Mouse (Mus musculus) embryonic facial prominence, embryonic 11.5 days (tissue): ENCODE measurements at regions not wholly inside any gene's neighbourhood (a gene's known extent, or its start where the extent isn't known, plus 50 kb on each side); places are given as distances from the start of the nearest gene placed in this dataset.

Source experiments
- ATAC-seq: fragments of 200-750 bp; cut with Nextera tagmentation; replicated peaks from 2 replicates; pipeline ENCODE4 v1.8.0; 2017; ENCODE audit warnings: low read depth; ENCODE audit not compliant: insufficient number of reproducible peaks, low FRiP score, low TSS enrichment
- DNase-seq: peaks from one replicate; pipeline ENCODE4 v3.0.0-alpha.2; 2015; ENCODE audit warnings: low spot score
- H3K27ac ChIP-seq: fragments of 300-500 bp; sonication (generic); replicated peaks from 2 replicates; pipeline ENCODE4 v1.5.1; 2014; ENCODE audit warnings: mild to moderate bottlenecking, low read depth, low read length, control low read depth
- H3K27me3 ChIP-seq: fragments of 300-500 bp; sonication (generic); 2 replicates; pipeline ENCODE4 v1.6.1; 2014; ENCODE audit warnings: mild to moderate bottlenecking, low read length, moderate library complexity, mixed read lengths; ENCODE audit not compliant: control insufficient read depth, insufficient read depth
- H3K36me3 ChIP-seq: fragments of 300-500 bp; sonication (generic); replicated peaks from 2 replicates; pipeline ENCODE4 v1.6.1; 2014; ENCODE audit warnings: low read depth, mild to moderate bottlenecking, low read length, moderate library complexity, mixed read lengths; ENCODE audit not compliant: control insufficient read depth, insufficient read depth
- H3K4me1 ChIP-seq: fragments of 300-500 bp; sonication (generic); 2 replicates; pipeline ENCODE4 v1.6.1; 2014; ENCODE audit warnings: low read length, mixed read lengths; ENCODE audit not compliant: control insufficient read depth, insufficient read depth
- H3K4me2 ChIP-seq: fragments of 300-500 bp; sonication (generic); 2 replicates; pipeline ENCODE4 v1.6.1; 2014; ENCODE audit warnings: low read depth, mild to moderate bottlenecking, control low read depth, low read length, moderate library complexity
- H3K4me3 ChIP-seq: fragments of 300-500 bp; sonication (generic); 2 replicates; pipeline ENCODE4 v1.5.1; 2014; ENCODE audit warnings: low read depth, low read length, control low read depth
- H3K9ac ChIP-seq: fragments of 300-500 bp; sonication (generic); replicated peaks from 2 replicates; pipeline ENCODE4 v1.6.1; 2014; ENCODE audit warnings: mild to moderate bottlenecking, control low read depth, low read length
- H3K9me3 ChIP-seq: fragments of 300-500 bp; sonication (generic); replicated peaks from 2 replicates; pipeline ENCODE4 v1.6.1; 2016; ENCODE audit warnings: mild to moderate bottlenecking, low read length, inconsistent platforms, mixed read lengths; ENCODE audit not compliant: control insufficient read depth
- WGBS: fragments of 180-500 bp; shearing (Covaris S2); extraction: QIAGEN DNeasy Blood & Tissue Kit; methylation state at CpG from one replicate; pipeline ENCODE4 v1.1.7; 2014; 5-methylcytosine and 5-hydroxymethylcytosine counted together

DNA sequence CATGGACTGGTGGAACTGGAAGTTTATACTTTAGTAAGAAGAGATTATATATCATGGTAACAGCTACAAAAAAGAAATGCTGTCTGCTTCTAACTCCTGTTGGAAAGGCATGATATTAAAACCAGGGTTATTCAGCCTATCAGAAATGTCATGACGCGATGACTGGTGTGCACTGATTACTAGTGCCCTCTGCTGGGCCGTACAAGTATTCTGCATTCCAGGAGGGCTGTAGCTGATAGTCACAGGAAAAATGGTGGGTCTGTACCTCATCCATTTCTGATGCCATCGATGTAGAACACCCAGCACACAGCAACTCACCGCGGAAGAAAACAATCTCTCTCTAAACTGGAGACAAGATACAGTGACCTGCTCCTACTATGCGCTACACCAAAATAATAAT, 246.4 kb downstream of the Ptbp2 start:
- H3K4me1 ChIP-seq: no peaks in the 10 kb centered on the region
- no peak overlapping the region for H3K4me2 ChIP-seq
- ATAC-seq: no peak
- peak; percentile 27 for DNase-seq
- H3K9me3 ChIP-seq: no peaks in the 10 kb centered on the region
- H3K9ac ChIP-seq: no peak overlapping the region
- no peaks in the 10 kb centered on the region for H3K27me3 ChIP-seq
- 74% methylated on average over 7 of the region's 7 CpGs for WGBS
- no peaks in the 10 kb centered on the region for H3K36me3 ChIP-seq
- no peak overlapping the region for H3K4me3 ChIP-seq
- H3K27ac ChIP-seq: no peak overlapping the region

DNA sequence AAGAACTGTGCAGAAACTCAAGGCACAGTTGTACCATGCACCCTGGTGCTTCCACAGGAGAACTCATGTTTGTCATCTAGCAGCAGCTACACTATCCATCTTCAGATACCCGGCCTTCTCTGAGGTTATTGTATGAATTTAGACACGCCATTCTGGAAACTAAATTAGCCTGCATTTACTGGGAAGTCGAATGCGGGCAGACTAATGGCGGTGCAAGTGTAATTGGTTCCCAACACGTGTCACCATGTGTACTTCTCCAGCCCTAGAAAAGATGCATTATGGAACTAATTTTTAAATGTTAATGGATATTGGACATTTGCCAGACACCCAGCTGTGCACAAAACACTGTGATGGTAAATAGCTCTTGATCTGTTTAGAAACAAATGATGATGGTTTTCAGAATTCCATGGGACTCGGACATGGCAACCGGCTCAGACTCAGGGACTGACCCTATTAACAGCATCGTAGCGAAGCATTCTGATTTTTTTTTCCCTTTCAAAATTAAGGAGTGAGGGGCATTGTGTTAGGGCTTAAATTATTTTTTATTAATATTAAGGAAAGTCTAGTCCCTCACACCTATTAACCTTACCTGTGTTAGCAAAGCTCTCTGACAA, 259.6 kb downstream of the Ptbp2 start:
- Histone ChIP-seq H3K9ac (no peak overlapping the region), H3K36me3 (no peaks in the 10 kb centered on the region), H3K27me3 (no peaks in the 10 kb centered on the region), H3K4me2 (no peak overlapping the region), H3K4me3 (no peak overlapping the region), H3K27ac (no peak overlapping the region), H3K4me1 (no peaks in the 10 kb centered on the region), H3K9me3 (no peaks in the 10 kb centered on the region)
- ATAC-seq (no peak), DNase-seq (no peak)
- 84% methylated on average over 10 of the region's 10 CpGs for WGBS

- DNase-seq (no peak), ATAC-seq (no peak)
- Histone ChIP-seq H3K4me2 (no peak overlapping the region), H3K9me3 (no peaks in the 10 kb centered on the region), H3K36me3 (no peaks in the 10 kb centered on the region), H3K9ac (no peak overlapping the region), H3K4me3 (no peak overlapping the region), H3K27ac (no peak overlapping the region), H3K4me1 (no peaks in the 10 kb centered on the region), H3K27me3 (no peaks in the 10 kb centered on the region)
- 75% methylated on average over 2 of the region's 2 CpGs for WGBS
Observed at GRCm38 (mm10) chr3:119512596-119512995, 271.7 kb downstream of the Ptbp2 start.

DNA sequence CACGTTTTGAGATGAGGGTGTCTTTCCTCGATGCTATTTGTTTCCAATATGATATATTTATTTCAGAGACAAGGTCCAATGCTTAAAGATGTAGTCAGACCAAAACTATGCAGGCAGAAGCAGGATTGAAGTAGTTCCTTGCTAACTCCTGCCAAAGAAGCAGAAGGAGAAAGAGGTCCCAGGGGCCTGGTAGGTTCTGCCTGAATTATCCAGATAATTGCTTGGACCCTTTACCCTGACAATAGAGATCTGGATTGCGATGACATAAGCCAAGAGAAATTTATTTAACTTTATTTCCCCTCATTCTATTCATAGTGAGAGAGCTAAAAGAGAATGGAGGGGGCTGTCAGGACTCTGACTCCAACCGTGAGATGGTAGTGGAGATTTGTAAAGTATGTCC, 275.1 kb downstream of the Ptbp2 start:
- ATAC-seq: no peak
- H3K27ac ChIP-seq: no peak overlapping the region
- no peaks in the 10 kb centered on the region for H3K9me3 ChIP-seq
- H3K9ac ChIP-seq: no peak overlapping the region
- 56% methylated on average over 4 of the region's 4 CpGs for WGBS
- H3K4me1 ChIP-seq: no peaks in the 10 kb centered on the region
- no peaks in the 10 kb centered on the region for H3K36me3 ChIP-seq
- no peaks in the 10 kb centered on the region for H3K27me3 ChIP-seq
- no peak for DNase-seq
- no peak overlapping the region for H3K4me3 ChIP-seq
- no peak overlapping the region for H3K4me2 ChIP-seq

DNA sequence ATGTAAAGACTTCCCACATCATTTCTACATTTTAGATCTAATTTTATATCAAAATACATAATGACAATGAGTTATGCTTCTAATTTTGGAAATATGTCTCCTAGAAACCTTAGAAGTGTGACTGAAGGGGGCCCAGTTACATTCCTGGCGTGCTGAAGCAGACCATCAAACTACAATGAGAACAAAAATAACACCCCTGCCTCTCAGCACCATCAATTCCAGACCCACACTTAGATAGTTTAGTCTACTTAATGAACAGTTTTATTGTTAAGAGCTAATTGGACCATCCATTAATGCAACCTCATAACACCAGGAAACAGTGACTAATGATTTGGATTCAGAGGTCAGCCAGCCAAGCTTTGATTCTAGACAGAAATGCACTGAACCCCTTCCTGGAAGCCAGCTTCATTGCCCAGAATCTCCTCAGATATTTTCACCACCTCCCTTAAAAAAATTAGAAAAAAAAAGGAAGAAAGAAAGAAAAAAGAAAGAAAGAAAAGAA, 280.7 kb downstream of the Ptbp2 start:
- Histone ChIP-seq H3K36me3 (no peaks in the 10 kb centered on the region), H3K4me2 (no peak overlapping the region), H3K9me3 (no peaks in the 10 kb centered on the region), H3K27me3 (no peaks in the 10 kb centered on the region), H3K9ac (no peak overlapping the region), H3K27ac (no peak overlapping the region), H3K4me3 (no peak overlapping the region), H3K4me1 (no peaks in the 10 kb centered on the region)
- DNase-seq (no peak), ATAC-seq (no peak)
- WGBS: 62% methylated on average over 1 of the region's 1 CpGs

DNA sequence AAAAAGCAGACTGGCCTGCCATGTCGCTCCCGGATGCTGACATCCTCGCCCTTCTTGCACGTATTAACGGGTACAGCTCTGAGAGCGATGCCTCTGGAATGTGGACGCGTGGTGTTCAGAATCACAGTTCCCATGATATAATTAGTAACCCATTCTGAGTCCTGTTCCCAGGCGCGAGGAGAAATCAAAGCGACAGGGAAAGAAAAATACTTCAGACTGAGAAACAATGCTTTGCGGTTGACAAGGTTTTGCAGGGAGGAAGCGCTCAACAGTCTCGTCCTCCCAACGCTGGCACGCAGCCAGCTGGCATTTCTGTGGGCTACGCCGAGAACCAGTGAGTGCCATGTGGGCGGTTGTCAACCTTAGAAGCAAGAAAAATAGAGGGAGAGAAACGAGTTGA, 285.6 kb downstream of the Ptbp2 start:
- ATAC-seq (no peak), DNase-seq (peak; percentile 14)
- Histone ChIP-seq H3K27me3 (no peaks in the 10 kb centered on the region), H3K4me3 (no peak overlapping the region), H3K9me3 (no peaks in the 10 kb centered on the region), H3K36me3 (no peaks in the 10 kb centered on the region), H3K4me1 (no peaks in the 10 kb centered on the region), H3K27ac (no peak overlapping the region), H3K4me2 (no peak overlapping the region), H3K9ac (no peak overlapping the region)
- WGBS: 80% methylated on average over 20 of the region's 20 CpGs

- Histone ChIP-seq H3K27me3 (no peaks in the 10 kb centered on the region), H3K4me2 (no peak overlapping the region), H3K4me3 (no peak overlapping the region), H3K36me3 (no peaks in the 10 kb centered on the region), H3K4me1 (no peaks in the 10 kb centered on the region), H3K27ac (no peak overlapping the region), H3K9me3 (no peaks in the 10 kb centered on the region), H3K9ac (no peak overlapping the region)
- no peak for ATAC-seq
- WGBS: 71% methylated on average over 7 of the region's 7 CpGs
- DNase-seq: no peak
Observed at GRCm38 (mm10) chr3:119497880-119498279, 286.4 kb downstream of the Ptbp2 start.

DNA sequence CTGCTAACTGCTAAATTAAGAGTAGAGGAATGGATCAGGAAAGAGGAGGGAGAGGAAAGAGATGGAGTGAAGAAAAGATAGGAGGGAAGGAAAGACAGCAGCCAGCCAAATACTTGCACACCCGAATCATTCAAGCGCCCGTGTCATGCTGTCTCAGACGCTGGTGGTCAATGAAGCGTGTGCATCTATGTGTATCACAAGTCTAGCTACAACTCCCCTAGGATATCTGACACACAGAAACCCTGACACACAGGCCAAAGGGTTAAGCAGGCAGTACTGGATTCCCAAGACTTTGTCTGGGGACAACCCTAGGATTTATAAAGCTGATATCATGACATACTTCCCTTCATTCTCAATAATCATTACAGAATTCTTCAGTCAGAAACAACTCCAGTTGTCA, 289.7 kb downstream of the Ptbp2 start:
- Histone ChIP-seq H3K9ac (no peak overlapping the region), H3K9me3 (no peaks in the 10 kb centered on the region), H3K4me3 (no peak overlapping the region), H3K4me1 (no peaks in the 10 kb centered on the region), H3K4me2 (no peak overlapping the region), H3K36me3 (no peaks in the 10 kb centered on the region), H3K27ac (no peak overlapping the region), H3K27me3 (no peaks in the 10 kb centered on the region)
- 89% methylated on average over 5 of the region's 5 CpGs for WGBS
- no peak for DNase-seq
- no peak for ATAC-seq
